Comparison of ENCODE assay signal across 9 mouse cellular contexts in the genomic region with DNA sequence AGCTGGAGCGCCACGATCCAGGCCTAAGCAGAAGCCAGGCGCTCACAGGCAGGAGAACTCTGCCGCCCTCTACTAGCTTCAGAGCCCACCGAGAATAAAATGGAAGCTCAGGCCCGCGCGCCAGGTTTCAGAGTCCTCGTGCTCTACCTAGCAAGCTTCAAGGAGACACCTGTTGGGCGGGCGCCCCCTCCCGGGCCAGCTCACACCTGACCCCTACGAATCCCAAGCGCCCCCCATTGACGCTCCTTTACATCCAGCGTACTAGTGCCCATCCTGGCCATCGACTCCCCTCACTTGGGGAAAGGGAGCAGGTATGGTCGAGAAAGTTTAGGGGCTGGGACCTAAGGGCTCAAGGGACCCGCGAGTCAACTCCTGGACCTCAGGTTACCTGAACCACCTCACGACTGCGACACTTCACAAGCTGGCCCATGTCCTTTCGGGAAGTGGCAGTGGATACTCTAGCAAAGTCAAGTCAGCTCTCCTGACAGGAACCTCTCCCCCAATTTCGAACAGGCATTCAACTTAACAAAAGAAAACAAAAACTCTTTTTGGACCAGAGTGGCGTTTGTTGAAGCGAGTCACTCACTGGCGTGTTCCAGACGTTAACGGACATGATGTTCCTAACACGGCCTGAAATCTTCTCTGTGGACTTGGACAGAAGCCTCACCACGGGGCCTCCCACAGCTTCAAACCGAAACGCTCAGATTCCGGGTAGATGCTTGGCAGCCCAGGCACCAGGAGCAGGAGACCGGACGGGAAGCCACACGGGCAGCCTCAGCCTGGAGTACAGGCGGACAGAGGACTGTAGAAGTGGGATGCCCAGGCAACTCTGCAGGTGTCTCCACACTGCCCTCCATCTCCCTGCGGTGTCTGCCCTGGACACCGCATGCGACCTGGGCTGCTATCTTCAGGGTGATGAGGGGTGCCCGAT. TPM values are rescaled to one million over a fixed set of nuclear protein-coding genes. Genes with fewer than 3 reads are reported as not detected.
A peak's percentile ranks its signal among the peaks of the same experiment; 100 is the strongest.
DNase-seq lines count a peak whose midpoint lies in the region; ATAC-seq and TF ChIP-seq lines count a peak whose summit lies in the region.
"Had no signal": no experiment of that assay in that cellular context is flagged by ENCODE, and none has a peak within 500 bp of the region (broad histone marks: within the 10 kb centered on the region; RNA-seq: fewer than 3 reads in every experiment).

No protein-coding gene starts in this region.

- WGBS in forebrain, postnatal 0 days = 2% methylated on average over 42 of the region's 42 CpGs
- WGBS in kidney, postnatal 0 days = 1% methylated on average over 42 of the region's 42 CpGs

- peak overlapping the region; percentile 38; the same call in 1 of the 2 replicates for H3K4me3 ChIP-seq in forebrain, postnatal 0 days (ENCODE audit: low read depth, low read length)
- H3K4me3 ChIP-seq in kidney, postnatal 0 days (replicated peaks; ENCODE audit: low read depth, low read length) = peak overlapping the region; percentile 51

- no peak overlapping the region for H3K27ac ChIP-seq in forebrain, postnatal 0 days (ENCODE audit: low read depth, low read length)
- H3K27ac ChIP-seq in kidney, postnatal 0 days = peak overlapping the region; percentile 19; the same call in 1 of the 2 replicates

- H3K9ac ChIP-seq in forebrain, postnatal 0 days = no peak overlapping the region
- peak overlapping the region; percentile 52 for H3K9ac ChIP-seq in kidney, postnatal 0 days (ENCODE audit: low read depth, low read length)

- no peaks in the 10 kb centered on the region for H3K9me3 ChIP-seq in forebrain, postnatal 0 days (ENCODE audit: low read length)
- H3K9me3 ChIP-seq in kidney, postnatal 0 days (replicated peaks; ENCODE audit: low read length) = no peaks in the 10 kb centered on the region

- no peak for ATAC-seq in forebrain, postnatal 0 days
- no peak for ATAC-seq in kidney, postnatal 0 days (replicated peaks; ENCODE audit: low FRiP score, low read depth)

- intact Hi-C loops in heart, postnatal 36 days (cut with DNase I) = loop anchor here (2.0 kb wide), 1 partner anchor 665 kb away; a partner anchor contains a TSS

- peak; percentile 90 for DNase-seq in heart, adult 11 months
- DNase-seq in heart, postnatal 36 days = no peak
- DNase-seq in forebrain, postnatal 0 days = peak; percentile 36
- peak; percentile 22 for DNase-seq in kidney, postnatal 0 days (ENCODE audit: low spot score)
- DNase-seq in lung, postnatal 36 days = peak; percentile 85
- DNase-seq in spleen, postnatal 10 days (ENCODE audit: low spot score in 2 of 2) = no peak
- no peak for DNase-seq in adrenal gland, postnatal 10 days
- no peak for DNase-seq in adrenal gland, postnatal 4 days (ENCODE audit: low spot score in 2 of 2)

- TF ChIP-seq CTCF in forebrain, postnatal 0 days (IDR thresholded peaks at IDR 0.05; ENCODE audit: low read depth) = no peak; the same call in 1 of the 2 replicates
- TF ChIP-seq CTCF in kidney, postnatal 0 days (IDR thresholded peaks at IDR 0.05; ENCODE audit: low read depth) = peak; percentile 44

- H3K4me2 ChIP-seq in forebrain, postnatal 0 days (ENCODE audit: low read depth) = peak overlapping the region; percentile 69
- H3K4me2 ChIP-seq in kidney, postnatal 0 days (ENCODE audit: low read length) = peak overlapping the region; percentile 69

- H3K27me3 ChIP-seq in forebrain, postnatal 0 days (ENCODE audit: insufficient read depth, low read length) = peaks cover 90% of the 10 kb centered on the region
- peaks cover 97% of the 10 kb centered on the region for H3K27me3 ChIP-seq in kidney, postnatal 0 days (ENCODE audit: insufficient read depth, low read length)
- H3K27me3 ChIP-seq: CH12.LX had no signal

- no peaks in the 10 kb centered on the region for H3K4me1 ChIP-seq in forebrain, postnatal 0 days (ENCODE audit: insufficient read depth)
- H3K4me1 ChIP-seq in kidney, postnatal 0 days (replicated peaks; ENCODE audit: insufficient read depth, low read length) = peaks cover 8% of the 10 kb centered on the region; the same call in 1 of the 2 replicates

- H3K36me3 ChIP-seq in forebrain, postnatal 0 days (ENCODE audit: insufficient read depth) = no peaks in the 10 kb centered on the region
- no peaks in the 10 kb centered on the region for H3K36me3 ChIP-seq in kidney, postnatal 0 days (ENCODE audit: insufficient read depth, low read length)

RNA-seq across cellular contexts. Expression of a gene that starts 1.0 kb away (rescaled TPM):
- total RNA-seq in heart, postnatal 36 days (2021) = 1 to 10 TPM; 3.7 to 6.1 TPM
- total RNA-seq in forebrain, postnatal 0 days (2014; rRNA removed) = 2.4 and 3.1 TPM in 2 replicates
- 0.98 and 2.6 TPM in 2 replicates for polyA plus RNA-seq in forebrain, postnatal 0 days (2015; fragmentation: Nextera tagmentation; extraction: Ambion mirVana)
- polyA plus RNA-seq in kidney, postnatal 0 days (2015; fragmentation: Nextera tagmentation; extraction: Ambion mirVana) = 10.7 and 12.2 TPM in 2 replicates
- under 1 TPM; 0.42 to 0.60 TPM for total RNA-seq in adrenal gland, postnatal 10 days (2021)
- 1 to 10 TPM; 1.8 to 4.9 TPM for total RNA-seq in adrenal gland, postnatal 4 days (2021)
- total RNA-seq: CH12.LX had no signal

Comparison
In these comparisons a context has a peak if more than half of its experiments do, and no peak if none do; other contexts are left out.
1. DNase-seq: peak in heart, adult 11 months (single experiment), forebrain, postnatal 0 days (single experiment), kidney, postnatal 0 days (single experiment) and lung, postnatal 36 days (single experiment); none in heart, postnatal 36 days (0 of 2), spleen, postnatal 10 days (0 of 2), adrenal gland, postnatal 10 days (single experiment) and adrenal gland, postnatal 4 days (0 of 2).